Mouse (Mus musculus): ENCODE data around the gene Med13. TPM values are rescaled to one million over a fixed set of nuclear protein-coding genes. Genes with fewer than 3 reads are reported as not detected.

Gene Med13
- polyA plus RNA-seq, 1 experiment from 2014 or later: 8.3 TPM

DNA sequence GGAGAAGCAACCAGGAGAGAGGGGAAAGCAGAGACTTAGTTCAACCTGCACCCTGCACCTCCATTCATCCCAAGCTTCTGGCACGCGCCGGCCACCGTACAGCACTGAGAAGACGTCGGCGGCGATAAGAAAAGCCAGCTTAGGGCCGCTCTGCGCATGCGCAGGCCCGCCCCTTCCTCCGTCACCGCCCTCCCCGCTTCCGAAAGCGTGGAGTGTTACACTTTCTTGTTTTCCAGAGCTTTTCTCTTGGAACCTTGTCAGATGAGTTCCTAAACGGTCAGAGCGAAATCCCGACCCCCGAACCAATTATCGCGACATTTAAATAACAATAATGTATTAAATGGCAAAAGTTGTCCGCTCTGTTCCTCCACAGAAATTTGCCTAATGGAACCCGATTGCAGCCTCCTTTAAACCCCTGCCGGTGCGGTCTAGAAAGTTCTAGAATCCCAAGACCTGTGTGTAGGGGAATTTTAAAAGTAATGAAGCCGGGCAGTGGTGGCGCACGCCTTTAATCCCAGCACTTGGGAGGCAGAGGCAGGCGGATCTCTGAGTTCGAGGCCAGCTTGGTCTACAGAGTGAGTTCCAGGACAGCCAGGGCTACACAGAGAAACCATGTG is 99.8 kb downstream of the Med13 start, which contains the start of gene Ints2:
Ints2 (minus strand) TSS at position 116 of the 617 bp plus-strand sequence.
- TF ChIP-seq CTCF (IDR thresholded peaks at IDR 0.05; ENCODE audit: low read depth): no peak
- Histone ChIP-seq H3K9me3 (replicated peaks; ENCODE audit: low read length) (no peaks in the 10 kb centered on the region), H3K27ac (peak within 1 kb of the TSS; percentile 75), H3K36me3 (ENCODE audit: insufficient read depth, low read length) (no peaks in the 10 kb centered on the region), H3K9ac (ENCODE audit: low read depth, low read length) (peak within 1 kb of the TSS; percentile 89), H3K4me2 (ENCODE audit: low read length) (peak within 1 kb of the TSS; percentile 74), H3K27me3 (ENCODE audit: insufficient read depth, low read length) (no peaks in the 10 kb centered on the region), H3K4me3 (replicated peaks; ENCODE audit: low read depth, low read length) (peak within 1 kb of the TSS; percentile 68), H3K4me1 (replicated peaks; ENCODE audit: insufficient read depth, low read length) (no peaks in the 10 kb centered on the region)
- 6% methylated on average over 32 of the region's 32 CpGs for WGBS
- ATAC-seq (replicated peaks; ENCODE audit: low FRiP score, low read depth) (peak; percentile 91), DNase-seq (ENCODE audit: low spot score) (peak; percentile 97)

GRCm38 (mm10) chr11:86257054-86257453 is 100.3 kb downstream of the Med13 start:
- H3K4me2 ChIP-seq (ENCODE audit: low read length): peak overlapping the region; percentile 74
- under 1% methylated on average over 22 of the region's 22 CpGs for WGBS
- no peaks in the 10 kb centered on the region for H3K27me3 ChIP-seq (ENCODE audit: insufficient read depth, low read length)
- DNase-seq (ENCODE audit: low spot score): no peak
- 0 out of 2 replicates have a peak, but pooled peaks have one; percentile 30 for ATAC-seq (replicated peaks; ENCODE audit: low FRiP score, low read depth)
- H3K4me1 ChIP-seq (replicated peaks; ENCODE audit: insufficient read depth, low read length): no peaks in the 10 kb centered on the region
- peak overlapping the region; percentile 89 for H3K9ac ChIP-seq (ENCODE audit: low read depth, low read length)
- peak overlapping the region; percentile 75 for H3K27ac ChIP-seq
- no peaks in the 10 kb centered on the region for H3K9me3 ChIP-seq (replicated peaks; ENCODE audit: low read length)
- peak overlapping the region; percentile 68 for H3K4me3 ChIP-seq (replicated peaks; ENCODE audit: low read depth, low read length)
- TF ChIP-seq CTCF (IDR thresholded peaks at IDR 0.05; ENCODE audit: low read depth): no peak
- peaks cover 2% of the 10 kb centered on the region; the same call in 1 of the 2 replicates for H3K36me3 ChIP-seq (ENCODE audit: insufficient read depth, low read length)

GRCm38 (mm10) chr11:86253342-86253741 is 104.1 kb downstream of the Med13 start:
- H3K9me3 ChIP-seq (replicated peaks; ENCODE audit: low read length): no peaks in the 10 kb centered on the region
- WGBS: 92% methylated on average over 1 of the region's 1 CpGs
- no peaks in the 10 kb centered on the region for H3K27me3 ChIP-seq (ENCODE audit: insufficient read depth, low read length)
- DNase-seq (ENCODE audit: low spot score): no peak
- ATAC-seq (replicated peaks; ENCODE audit: low FRiP score, low read depth): no peak
- H3K4me2 ChIP-seq (ENCODE audit: low read length): no peak overlapping the region
- no peak for TF ChIP-seq CTCF (IDR thresholded peaks at IDR 0.05; ENCODE audit: low read depth)
- H3K4me1 ChIP-seq (replicated peaks; ENCODE audit: insufficient read depth, low read length): no peaks in the 10 kb centered on the region
- H3K4me3 ChIP-seq (replicated peaks; ENCODE audit: low read depth, low read length): no peak overlapping the region
- peaks cover 9% of the 10 kb centered on the region; the same call in 1 of the 2 replicates for H3K36me3 ChIP-seq (ENCODE audit: insufficient read depth, low read length)
- no peak overlapping the region for H3K27ac ChIP-seq
- no peak overlapping the region for H3K9ac ChIP-seq (ENCODE audit: low read depth, low read length)

- WGBS: 55% methylated on average over 4 of the region's 4 CpGs
- Histone ChIP-seq H3K9ac (ENCODE audit: low read depth, low read length) (no peak overlapping the region), H3K4me3 (replicated peaks; ENCODE audit: low read depth, low read length) (no peak overlapping the region), H3K36me3 (ENCODE audit: insufficient read depth, low read length) (peaks cover 30% of the 10 kb centered on the region; the same call in 1 of the 2 replicates), H3K27ac (peak overlapping the region; percentile 60; the same call in 1 of the 2 replicates), H3K9me3 (replicated peaks; ENCODE audit: low read length) (no peaks in the 10 kb centered on the region), H3K4me2 (ENCODE audit: low read length) (no peak overlapping the region), H3K27me3 (ENCODE audit: insufficient read depth, low read length) (no peaks in the 10 kb centered on the region), H3K4me1 (replicated peaks; ENCODE audit: insufficient read depth, low read length) (no peaks in the 10 kb centered on the region)
- DNase-seq (ENCODE audit: low spot score) (peak; percentile 12), ATAC-seq (replicated peaks; ENCODE audit: low FRiP score, low read depth) (peak; percentile 59; the same call in 1 of the 2 replicates)
- no peak for TF ChIP-seq CTCF (IDR thresholded peaks at IDR 0.05; ENCODE audit: low read depth)
Observed at GRCm38 (mm10) chr11:86232446-86232845, 125.0 kb downstream of the Med13 start.

DNA sequence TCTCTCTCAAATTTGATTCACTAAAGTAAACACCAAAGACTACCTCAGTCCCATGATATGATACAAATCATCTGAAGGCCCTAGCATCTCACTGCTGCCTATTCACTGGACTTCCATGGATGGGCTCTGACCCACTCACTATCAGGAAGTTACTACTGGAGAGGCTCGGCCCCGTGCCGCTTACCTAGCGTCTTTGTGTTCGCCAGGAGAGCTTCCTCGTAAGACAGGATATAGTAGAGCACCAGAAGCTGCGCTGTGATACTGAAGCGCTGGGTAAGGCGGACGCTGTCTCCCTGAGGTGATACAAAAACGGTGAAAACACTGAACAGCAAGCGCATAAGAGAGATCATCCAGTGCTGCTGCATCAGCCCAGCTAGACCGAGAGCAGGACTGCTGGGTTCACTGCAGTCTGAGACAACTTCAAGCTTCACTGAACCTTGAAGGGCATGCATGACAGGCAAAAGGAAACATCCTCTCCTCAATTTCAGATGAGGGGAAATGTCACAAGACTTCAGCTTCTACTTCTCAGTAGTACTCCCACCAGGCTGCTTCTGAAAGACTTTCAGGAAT is 125.5 kb downstream of the Med13 start:
- peaks cover 25% of the 10 kb centered on the region; the same call in 1 of the 2 replicates for H3K36me3 ChIP-seq (ENCODE audit: insufficient read depth, low read length)

DNA sequence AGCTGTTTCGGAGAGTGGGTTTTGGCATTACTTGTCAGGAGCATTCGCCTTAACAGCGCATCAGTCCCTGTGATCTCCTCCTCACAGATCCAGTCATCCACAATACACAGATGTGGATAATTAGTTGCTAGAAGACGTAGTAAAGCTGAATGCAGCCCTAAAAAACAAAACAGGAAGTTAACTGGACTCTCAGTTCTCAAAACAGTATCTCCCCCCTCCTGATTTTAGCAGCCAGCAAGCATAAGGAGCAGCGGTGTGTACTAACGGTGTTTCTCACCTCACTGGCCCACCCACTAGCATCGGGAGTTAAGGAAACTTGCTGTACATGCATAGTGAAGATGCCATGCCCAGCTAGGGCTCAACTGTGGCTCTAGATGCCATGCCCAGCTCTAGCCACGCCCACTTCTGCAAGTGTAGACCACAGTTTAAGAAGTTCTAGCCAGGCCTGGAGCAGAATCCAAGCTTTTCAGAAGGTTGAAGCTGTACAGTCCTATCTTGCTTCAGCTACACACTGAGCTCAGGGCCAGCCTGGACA is 130.7 kb downstream of the Med13 start:
- TF ChIP-seq CTCF (IDR thresholded peaks at IDR 0.05; ENCODE audit: low read depth): no peak
- no peaks in the 10 kb centered on the region for H3K9me3 ChIP-seq (replicated peaks; ENCODE audit: low read length)
- no peak for ATAC-seq (replicated peaks; ENCODE audit: low FRiP score, low read depth)
- peaks cover 29% of the 10 kb centered on the region; the same call in 1 of the 2 replicates for H3K36me3 ChIP-seq (ENCODE audit: insufficient read depth, low read length)
- no peaks in the 10 kb centered on the region for H3K27me3 ChIP-seq (ENCODE audit: insufficient read depth, low read length)
- no peak for DNase-seq (ENCODE audit: low spot score)
- H3K4me1 ChIP-seq (replicated peaks; ENCODE audit: insufficient read depth, low read length): no peaks in the 10 kb centered on the region
- 83% methylated on average over 8 of the region's 8 CpGs for WGBS
- H3K9ac ChIP-seq (ENCODE audit: low read depth, low read length): no peak overlapping the region
- no peak overlapping the region for H3K4me3 ChIP-seq (replicated peaks; ENCODE audit: low read depth, low read length)
- no peak overlapping the region for H3K27ac ChIP-seq
- no peak overlapping the region for H3K4me2 ChIP-seq (ENCODE audit: low read length)

More for the DNA sequence above, 125.5 kb downstream of the Med13 start:
- H3K4me1 ChIP-seq (replicated peaks; ENCODE audit: insufficient read depth, low read length): no peaks in the 10 kb centered on the region
- 0 out of 2 replicates have a peak overlapping the region, but pooled peaks have one; percentile 18 for H3K9ac ChIP-seq (ENCODE audit: low read depth, low read length)
- H3K27me3 ChIP-seq (ENCODE audit: insufficient read depth, low read length): no peaks in the 10 kb centered on the region
- H3K4me2 ChIP-seq (ENCODE audit: low read length): no peak overlapping the region
- peak overlapping the region; percentile 60 for H3K27ac ChIP-seq
- no peak for TF ChIP-seq CTCF (IDR thresholded peaks at IDR 0.05; ENCODE audit: low read depth)
- H3K9me3 ChIP-seq (replicated peaks; ENCODE audit: low read length): no peaks in the 10 kb centered on the region
- no peak overlapping the region for H3K4me3 ChIP-seq (replicated peaks; ENCODE audit: low read depth, low read length)
- ATAC-seq (replicated peaks; ENCODE audit: low FRiP score, low read depth): no peak; the same call in 1 of the 2 replicates
- 79% methylated on average over 13 of the region's 13 CpGs for WGBS
- DNase-seq (ENCODE audit: low spot score): peak; percentile 41

Measured in kidney, postnatal 0 days (tissue).